Comparison of ENCODE assay signal across 10 mouse cellular contexts in the genomic region with DNA sequence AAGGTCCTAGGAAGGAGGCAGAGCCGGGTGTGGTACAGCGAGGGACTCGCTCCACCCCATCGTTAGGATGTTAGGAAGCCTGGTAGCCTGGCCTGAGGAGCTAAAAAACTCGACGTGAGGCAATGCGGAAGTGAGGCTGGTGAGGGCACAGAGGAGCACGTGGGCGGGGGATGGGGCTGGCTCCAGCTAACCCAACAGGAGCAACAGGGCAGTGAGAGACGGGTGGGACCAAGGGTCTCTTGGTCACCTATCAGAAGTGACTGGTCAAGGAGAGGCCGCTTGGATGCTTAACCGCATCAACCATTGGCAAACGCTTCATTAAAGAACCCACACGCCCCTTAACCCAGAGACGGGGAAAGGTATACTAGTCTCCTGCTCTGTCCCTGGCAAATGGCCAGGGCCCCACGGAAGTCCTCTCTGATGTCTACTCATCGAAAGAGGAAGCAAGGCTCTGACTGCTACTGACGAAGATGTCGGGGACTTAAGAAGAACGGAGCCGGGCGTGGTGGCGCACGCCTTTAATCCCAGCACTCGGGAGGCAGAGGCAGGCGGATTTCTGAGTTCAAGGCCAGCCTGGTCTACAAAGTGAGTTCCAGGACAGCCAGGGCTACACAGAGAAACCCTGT. TPM values are rescaled to one million over a fixed set of nuclear protein-coding genes. Genes with fewer than 3 reads are reported as not detected.
A peak's percentile ranks its signal among the peaks of the same experiment; 100 is the strongest.
DNase-seq lines count a peak whose midpoint lies in the region; ATAC-seq and TF ChIP-seq lines count a peak whose summit lies in the region.
"Had no signal": no experiment of that assay in that cellular context is flagged by ENCODE, and none has a peak within 500 bp of the region (broad histone marks: within the 10 kb centered on the region; RNA-seq: fewer than 3 reads in every experiment).

No protein-coding gene starts in this region.

- no peak for TF ChIP-seq POLR2A in lung, adult 2 months (IDR thresholded peaks at IDR 0.05; ENCODE audit: borderline replicate concordance, extremely low read depth, low read depth, low read length)

- DNase-seq in adrenal gland, postnatal 14 days, result peak; percentile 21
- no peak for DNase-seq in adrenal gland, postnatal 25 days
- DNase-seq in lung, adult 18-20 months, result peak; percentile 48 to 62
- DNase-seq in lung, adult 2 months, result no peak
- DNase-seq in telencephalon, adult 2 months (ENCODE audit: low read depth, low spot score), result peak; percentile 19
- no peak for DNase-seq in frontal cortex, postnatal 14 days (ENCODE audit: low spot score in 2 of 2)
- DNase-seq: kidney, postnatal 10 days; right cerebral cortex, adult 18-20 months had no signal

- peak; percentile 44 for ATAC-seq in megakaryocyte, adult 5-6 weeks (ENCODE audit: poor library complexity, severe bottlenecking)
- ATAC-seq in erythroid progenitor cell, adult 5-6 weeks (replicated peaks; ENCODE audit: low FRiP score, poor library complexity, severe bottlenecking), result no peak

- TF ChIP-seq CTCF in lung, adult 2 months (IDR thresholded peaks at IDR 0.05; ENCODE audit: insufficient read depth, low read length), result no peak

- H3K4me1 ChIP-seq in lung, adult 2 months (ENCODE audit: control insufficient read depth, insufficient read depth, low read length), result peaks cover 5% of the 10 kb centered on the region

- no peak overlapping the region for H3K4me3 ChIP-seq in lung, adult 2 months (replicated peaks; ENCODE audit: extremely low read depth, low read depth, low read length)

- 78% methylated on average over 26 of the region's 26 CpGs for WGBS in lung, adult 2 months

RNA-seq across cellular contexts. Expression of gene Ctsz, which starts 2.6 kb away (rescaled TPM):
- total RNA-seq in adrenal gland, postnatal 14 days (2021), result 154 and 160 TPM in 2 replicates
- total RNA-seq in adrenal gland, postnatal 25 days (2021), result 133 and 134 TPM in 2 replicates
- polyA plus RNA-seq in lung, adult 2 months (2012; rRNA removed), result 229 and 251 TPM in 2 replicates
- 265 and 282 TPM in 2 replicates for total RNA-seq in megakaryocyte, adult 5-6 weeks (2015)
- total RNA-seq in megakaryocyte, adult 5-6 weeks (2017), result 388 and 414 TPM in 2 replicates
- 43.2 TPM in 2 replicates for total RNA-seq in erythroid progenitor cell, adult 5-6 weeks (2015; ENCODE audit: low replicate concordance)
- total RNA-seq in erythroid progenitor cell, adult 5-6 weeks (2017; ENCODE audit: low replicate concordance), result 33.8 and 34.8 TPM in 2 replicates

RNA-seq across cellular contexts. Expression of gene Tubb1, which starts 14.3 kb away (rescaled TPM):
- 1.0 and 2.7 TPM in 2 replicates for total RNA-seq in adrenal gland, postnatal 14 days (2021)
- total RNA-seq in adrenal gland, postnatal 25 days (2021), result 0.73 TPM in 1 of 2 replicates, not detected in the other
- 17.4 and 38.3 TPM in 2 replicates for polyA plus RNA-seq in lung, adult 2 months (2012; rRNA removed)
- total RNA-seq in megakaryocyte, adult 5-6 weeks (2015), result not detected in 2 replicates
- 0.26 and 0.53 TPM in 2 replicates for total RNA-seq in megakaryocyte, adult 5-6 weeks (2017)
- 5.4 TPM in 1 of 2 replicates, not detected in the other for total RNA-seq in erythroid progenitor cell, adult 5-6 weeks (2015; ENCODE audit: low replicate concordance)
- 2.0 and 2.3 TPM in 2 replicates for total RNA-seq in erythroid progenitor cell, adult 5-6 weeks (2017; ENCODE audit: low replicate concordance)

RNA-seq across cellular contexts. Expression of gene Nelfcd, which starts 20.6 kb away (rescaled TPM):
- 51.5 and 63.4 TPM in 2 replicates for total RNA-seq in adrenal gland, postnatal 14 days (2021)
- 61.9 and 63.7 TPM in 2 replicates for total RNA-seq in adrenal gland, postnatal 25 days (2021)
- 37.7 and 44.9 TPM in 2 replicates for polyA plus RNA-seq in lung, adult 2 months (2012; rRNA removed)
- total RNA-seq in megakaryocyte, adult 5-6 weeks (2015), result 24.5 and 25.5 TPM in 2 replicates
- total RNA-seq in megakaryocyte, adult 5-6 weeks (2017), result 26.3 and 39.0 TPM in 2 replicates
- 88.0 and 149 TPM in 2 replicates for total RNA-seq in erythroid progenitor cell, adult 5-6 weeks (2015; ENCODE audit: low replicate concordance)
- 77.8 and 90.2 TPM in 2 replicates for total RNA-seq in erythroid progenitor cell, adult 5-6 weeks (2017; ENCODE audit: low replicate concordance)

RNA-seq across cellular contexts. Expression of gene Atp5e, which starts 27.7 kb away (rescaled TPM):
- total RNA-seq in adrenal gland, postnatal 14 days (2021), result 463 and 499 TPM in 2 replicates
- total RNA-seq in adrenal gland, postnatal 25 days (2021), result 355 and 471 TPM in 2 replicates
- polyA plus RNA-seq in lung, adult 2 months (2012; rRNA removed), result 238 and 290 TPM in 2 replicates
- total RNA-seq in megakaryocyte, adult 5-6 weeks (2015), result 421 and 466 TPM in 2 replicates
- 212 and 256 TPM in 2 replicates for total RNA-seq in megakaryocyte, adult 5-6 weeks (2017)
- total RNA-seq in erythroid progenitor cell, adult 5-6 weeks (2015; ENCODE audit: low replicate concordance), result 201 and 204 TPM in 2 replicates
- 130 and 183 TPM in 2 replicates for total RNA-seq in erythroid progenitor cell, adult 5-6 weeks (2017; ENCODE audit: low replicate concordance)

RNA-seq across cellular contexts. Expression of gene Prelid3b, which starts 36.7 kb away (rescaled TPM):
- total RNA-seq in adrenal gland, postnatal 14 days (2021), result 177 and 185 TPM in 2 replicates
- total RNA-seq in adrenal gland, postnatal 25 days (2021), result 103 and 108 TPM in 2 replicates
- polyA plus RNA-seq in lung, adult 2 months (2012; rRNA removed), result 21.8 and 29.7 TPM in 2 replicates
- total RNA-seq in megakaryocyte, adult 5-6 weeks (2015), result 62.1 and 66.9 TPM in 2 replicates
- 141 and 145 TPM in 2 replicates for total RNA-seq in megakaryocyte, adult 5-6 weeks (2017)
- total RNA-seq in erythroid progenitor cell, adult 5-6 weeks (2015; ENCODE audit: low replicate concordance), result 43.6 and 51.5 TPM in 2 replicates
- 86.8 and 131 TPM in 2 replicates for total RNA-seq in erythroid progenitor cell, adult 5-6 weeks (2017; ENCODE audit: low replicate concordance)

Comparison
In these comparisons a context has a peak if more than half of its experiments do, and no peak if none do; other contexts are left out.
1. DNase-seq: peak in adrenal gland, postnatal 14 days (single experiment), lung, adult 18-20 months (2 of 2) and telencephalon, adult 2 months (single experiment); none in adrenal gland, postnatal 25 days (single experiment), lung, adult 2 months (single experiment) and frontal cortex, postnatal 14 days (0 of 2).